Mouse (Mus musculus): ENCODE measurements around the gene Rara.

GRCm38 (mm10) chr11:98969496-98969927 lies 41.9 kb downstream of the Rara start:
- TF ChIP-seq POLR2A (IDR thresholded peaks at IDR 0.05; ENCODE audit: insufficient read depth, low read depth, low read length): no peak
- TF ChIP-seq CTCF (IDR thresholded peaks at IDR 0.05; ENCODE audit: insufficient read depth, low read depth, low read length): no peak
